Mouse (Mus musculus): ENCODE results near the gene Ncbp3. TPM values are rescaled to one million over a fixed set of nuclear protein-coding genes. Genes with fewer than 3 reads are reported as not detected.

The Ncbp3 gene
- total and polyA plus RNA-seq, 3 experiments = 11.9 to 13.9 (median 12.1) TPM

GRCm38 (mm10) chr11:73076295-73076694 lies 28.7 kb downstream of the Ncbp3 start (continued):
- TF ChIP-seq ZMIZ1 (IDR thresholded peaks at IDR 0.05; ENCODE audit: low read depth, low read length) = no peak

GRCm38 (mm10) chr11:73076733-73077132 lies 29.1 kb downstream of the Ncbp3 start:
- DNase-seq (ENCODE audit: extremely low read depth) = no peak
- H3K9me3 ChIP-seq (replicated peaks; ENCODE audit: low read length) = no peaks in the 10 kb centered on the region
- no peak overlapping the region for H3K4me2 ChIP-seq (ENCODE audit: insufficient read depth, low read depth, poor library complexity, severe bottlenecking)
- no peaks in the 10 kb centered on the region; the same call in 1 of the 2 replicates for H3K79me2 ChIP-seq (replicated peaks; ENCODE audit: control insufficient read depth, extremely low read depth, insufficient read depth, poor library complexity, severe bottlenecking)
- H3K27me3 ChIP-seq (replicated peaks) = no peaks in the 10 kb centered on the region
- peaks cover 0 to 13% of the 10 kb centered on the region in 2 experiments; a peak in 1 of 4 replicates for H3K4me1 ChIP-seq (ENCODE audit: control insufficient read depth in 1 of 2, insufficient read depth in 2 of 2)
- H3K36me3 ChIP-seq (replicated peaks in 1 of 2; ENCODE audit: control insufficient read depth in 1 of 2, insufficient read depth in 1 of 2, low read length in 1 of 2) = peaks cover 50 to 91% of the 10 kb centered on the region in 2 experiments
- no peak overlapping the region for H3K9ac ChIP-seq (ENCODE audit: insufficient read depth, low read depth)
- in situ Hi-C loops (cut with MboI; ENCODE audit: low pct_ligation_motif_present, low pct_unique_long_range_greater_than_20kb, low sequenced_read_pairs) (no loop called here), dilution Hi-C loops (cut with MboI; ENCODE audit: extremely low pct_ligation_motif_present, extremely low pct_unique_long_range_greater_than_20kb, low sequenced_read_pairs) (no loop called here)
- TF ChIP-seq ZMIZ1 (IDR thresholded peaks at IDR 0.05; ENCODE audit: low read depth, low read length) = no peak
- no peak for TF ChIP-seq NRF1 (IDR thresholded peaks at IDR 0.05; ENCODE audit: low read depth, low read length)
- no peak for TF ChIP-seq NELFE (IDR thresholded peaks at IDR 0.05; ENCODE audit: low read depth, low read length)
- TF ChIP-seq TBP (conservative IDR thresholded peaks at IDR 0.05; ENCODE audit: low read depth, low read length) = no peak
- no peak for TF ChIP-seq ZC3H11A (IDR thresholded peaks at IDR 0.05; ENCODE audit: low read depth, low read length)
- TF ChIP-seq MAX (IDR thresholded peaks at IDR 0.05; ENCODE audit: low read length) = no peak
- no peak for TF ChIP-seq BHLHE40 (IDR thresholded peaks at IDR 0.05; ENCODE audit: low read depth, low read length)
- TF ChIP-seq ZKSCAN1 (IDR thresholded peaks at IDR 0.05; ENCODE audit: borderline replicate concordance, low read depth, low read length) = no peak
- TF ChIP-seq MEF2A (IDR thresholded peaks at IDR 0.05; ENCODE audit: borderline replicate concordance, low read depth, low read length) = no peak
- no peak for TF ChIP-seq E2F4 (IDR thresholded peaks at IDR 0.05; ENCODE audit: insufficient replicate concordance, low read depth, low read length)
- TF ChIP-seq HCFC1 (IDR thresholded peaks at IDR 0.05; ENCODE audit: low read depth, low read length) = no peak
- TF ChIP-seq ELF1 (IDR thresholded peaks at IDR 0.05; ENCODE audit: low read depth, low read length) = no peak
- TF ChIP-seq MYC (IDR thresholded peaks at IDR 0.05; ENCODE audit: low read depth, low read length) = no peak
- TF ChIP-seq CHD1 (IDR thresholded peaks at IDR 0.05; ENCODE audit: low read depth, low read length) = no peak
- TF ChIP-seq POLR2A (IDR thresholded peaks at IDR 0.05; ENCODE audit: low read depth, low read length) = no peak
- TF ChIP-seq IRF4 (IDR thresholded peaks at IDR 0.05; ENCODE audit: low read depth, low read length) = no peak
- TF ChIP-seq KAT2A (IDR thresholded peaks at IDR 0.05; ENCODE audit: insufficient replicate concordance, low read length) = no peak
- H3K4me3 ChIP-seq (replicated peaks in 1 of 3; ENCODE audit: low read depth in 2 of 3, low read length in 2 of 3, poor library complexity in 1 of 3) = no peak overlapping the region
- H3K27ac ChIP-seq (ENCODE audit: insufficient read depth, low read depth) = no peak overlapping the region

- Histone ChIP-seq H3K9me3 (replicated peaks; ENCODE audit: low read length) (no peaks in the 10 kb centered on the region), H3K27me3 (replicated peaks) (no peaks in the 10 kb centered on the region), H3K4me3 (replicated peaks in 1 of 3; ENCODE audit: low read depth in 2 of 3, low read length in 2 of 3, poor library complexity in 1 of 3) (no peak overlapping the region), H3K4me2 (ENCODE audit: insufficient read depth, low read depth, poor library complexity, severe bottlenecking) (no peak overlapping the region), H3K36me3 (replicated peaks in 1 of 2; ENCODE audit: control insufficient read depth in 1 of 2, insufficient read depth in 1 of 2, low read length in 1 of 2) (peaks cover 52 to 94% of the 10 kb centered on the region in 2 experiments), H3K79me2 (replicated peaks; ENCODE audit: control insufficient read depth, extremely low read depth, insufficient read depth, poor library complexity, severe bottlenecking) (no peaks in the 10 kb centered on the region; the same call in 1 of the 2 replicates), H3K27ac (ENCODE audit: insufficient read depth, low read depth) (no peak overlapping the region), H3K9ac (ENCODE audit: insufficient read depth, low read depth) (no peak overlapping the region), H3K4me1 (ENCODE audit: control insufficient read depth in 1 of 2, insufficient read depth in 2 of 2) (peaks cover 0 to 13% of the 10 kb centered on the region in 2 experiments; a peak in 1 of 4 replicates)
- in situ Hi-C loops (cut with MboI; ENCODE audit: low pct_ligation_motif_present, low pct_unique_long_range_greater_than_20kb, low sequenced_read_pairs) (no loop called here), dilution Hi-C loops (cut with MboI; ENCODE audit: extremely low pct_ligation_motif_present, extremely low pct_unique_long_range_greater_than_20kb, low sequenced_read_pairs) (no loop called here)
- TF ChIP-seq MXI1 (IDR thresholded peaks at IDR 0.05; ENCODE audit: low read depth, low read length) = no peak
- no peak for TF ChIP-seq E2F4 (IDR thresholded peaks at IDR 0.05; ENCODE audit: insufficient replicate concordance, low read depth, low read length)
- TF ChIP-seq EP300 (IDR thresholded peaks at IDR 0.05; ENCODE audit: low read length) = no peak
- TF ChIP-seq ZNF384 (IDR thresholded peaks at IDR 0.05; ENCODE audit: low read depth, low read length) = no peak
- no peak for TF ChIP-seq CHD2 (IDR thresholded peaks at IDR 0.05; ENCODE audit: low read length)
- no peak for TF ChIP-seq RAD21 (IDR thresholded peaks at IDR 0.05; ENCODE audit: low read depth, low read length)
- no peak for TF ChIP-seq RCOR1 (conservative IDR thresholded peaks at IDR 0.05; ENCODE audit: low read depth, low read length)
- TF ChIP-seq GABPA (IDR thresholded peaks at IDR 0.05; ENCODE audit: insufficient replicate concordance, low read depth, low read length) = no peak
- no peak for TF ChIP-seq PAX5 (IDR thresholded peaks at IDR 0.05; ENCODE audit: low read length)
- no peak for TF ChIP-seq JUND (conservative IDR thresholded peaks at IDR 0.05; ENCODE audit: low read depth, low read length)
- no peak for DNase-seq (ENCODE audit: extremely low read depth)
Observed at GRCm38 (mm10) chr11:73077211-73077720, 29.7 kb downstream of the Ncbp3 start.

Measured in CH12.LX (cell line).